Mouse (Mus musculus) cerebellum, adult 2 months (tissue): ENCODE measurements around the gene Nxph3.

ENCODE experiments used
- CTCF ChIP-seq: fragments of 200-500 bp; IDR thresholded peaks from 2 replicates; pipeline ENCODE4 v1.5.1; 2011; ENCODE audit warnings: low read depth, mild to moderate bottlenecking, control low read depth, low read length, moderate library complexity, borderline replicate concordance; ENCODE audit not compliant: insufficient read depth
- POLR2A ChIP-seq: fragments of 200-500 bp; IDR thresholded peaks from 2 replicates; pipeline ENCODE4 v1.6.1; 2011; ENCODE audit warnings: low read length, control low read depth, borderline replicate concordance; ENCODE audit not compliant: insufficient read depth

DNA sequence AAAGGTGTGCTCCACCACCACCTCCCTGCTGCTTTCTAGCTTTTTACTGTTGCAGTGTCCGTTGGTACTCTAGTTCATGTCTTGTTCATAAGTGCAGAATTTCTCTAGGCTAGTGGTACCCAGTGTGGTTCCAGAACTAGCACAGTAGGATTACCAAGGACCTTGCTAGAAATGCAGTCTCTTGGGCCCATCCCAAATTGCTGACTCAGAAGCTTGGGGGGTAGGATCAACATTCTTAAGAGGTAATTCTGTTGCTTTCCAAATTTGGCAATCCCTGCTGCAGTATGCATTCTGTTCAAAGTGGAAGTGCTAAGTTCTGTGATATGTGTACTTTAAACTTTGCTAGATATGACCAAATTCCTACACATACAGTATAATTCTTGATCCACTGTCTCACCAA lies 46.6 kb downstream of the Nxph3 start:
- TF ChIP-seq POLR2A (no peak), CTCF (no peak)
